15 mouse cellular contexts compared by ENCODE assay signal in genomic region chr17:79509281-79509680, GRCm38 (mm10).
DNase-seq lines count a peak whose midpoint lies in the region; ATAC-seq and TF ChIP-seq lines count a peak whose summit lies in the region.
"Had no signal": no experiment of that assay in that cellular context is flagged by ENCODE, and none has a peak within 500 bp of the region (broad histone marks: within the 10 kb centered on the region; RNA-seq: fewer than 3 reads in every experiment).

No protein-coding gene starts in this region.

- no peak overlapping the region for H3K9ac ChIP-seq in embryonic facial prominence, embryonic 15.5 days
- no peak overlapping the region for H3K9ac ChIP-seq in lung, postnatal 0 days (replicated peaks; ENCODE audit: low read depth)
- no peak overlapping the region for H3K9ac ChIP-seq in intestine, postnatal 0 days (ENCODE audit: low read depth, low read length)
- H3K9ac ChIP-seq: forebrain, embryonic 15.5 days; liver, embryonic 13.5 days had no signal

- TF ChIP-seq CTCF in lung, postnatal 0 days (IDR thresholded peaks at IDR 0.05) = no peak
- TF ChIP-seq CTCF in intestine, postnatal 0 days (IDR thresholded peaks at IDR 0.05; ENCODE audit: low read depth) = no peak

- intact Hi-C loops in heart, postnatal 14 days (cut with DNase I) = no loop called here
- intact Hi-C loops in left cerebral cortex, postnatal 14 days (cut with DNase I) = no loop called here

- TF ChIP-seq EP300 in lung, postnatal 0 days (IDR thresholded peaks at IDR 0.05) = no peak

- 30% methylated on average over 8 of the region's 8 CpGs for WGBS in embryonic facial prominence, embryonic 15.5 days
- WGBS in lung, postnatal 0 days = 47% methylated on average over 8 of the region's 8 CpGs
- 49% methylated on average over 8 of the region's 8 CpGs for WGBS in intestine, postnatal 0 days

- H3K36me3 ChIP-seq in embryonic facial prominence, embryonic 15.5 days = no peaks in the 10 kb centered on the region
- no peaks in the 10 kb centered on the region for H3K36me3 ChIP-seq in lung, postnatal 0 days (ENCODE audit: insufficient read depth, low read length)
- H3K36me3 ChIP-seq in intestine, postnatal 0 days (ENCODE audit: control insufficient read depth, insufficient read depth) = no peaks in the 10 kb centered on the region
- H3K36me3 ChIP-seq: forebrain, embryonic 15.5 days; liver, embryonic 13.5 days; midbrain, embryonic 10.5 days had no signal

- H3K4me1 ChIP-seq in embryonic facial prominence, embryonic 15.5 days = peaks cover 27% of the 10 kb centered on the region
- H3K4me1 ChIP-seq in lung, postnatal 0 days (ENCODE audit: insufficient read depth, low read depth, low read length) = no peaks in the 10 kb centered on the region
- H3K4me1 ChIP-seq in intestine, postnatal 0 days (replicated peaks; ENCODE audit: control insufficient read depth, insufficient read depth, low read length) = no peaks in the 10 kb centered on the region
- H3K4me1 ChIP-seq: liver, embryonic 13.5 days had no signal

- no peaks in the 10 kb centered on the region for H3K9me3 ChIP-seq in embryonic facial prominence, embryonic 15.5 days (replicated peaks)
- no peaks in the 10 kb centered on the region for H3K9me3 ChIP-seq in lung, postnatal 0 days (ENCODE audit: low read length)
- no peaks in the 10 kb centered on the region for H3K9me3 ChIP-seq in intestine, postnatal 0 days (ENCODE audit: control insufficient read depth)
- H3K9me3 ChIP-seq: forebrain, embryonic 15.5 days; liver, embryonic 13.5 days; midbrain, embryonic 10.5 days had no signal

- peak overlapping the region; percentile 55; the same call in 1 of the 2 replicates for H3K27ac ChIP-seq in embryonic facial prominence, embryonic 15.5 days (replicated peaks)
- H3K27ac ChIP-seq in lung, postnatal 0 days (ENCODE audit: low read length) = no peak overlapping the region
- H3K27ac ChIP-seq in intestine, postnatal 0 days (ENCODE audit: low read depth, low read length) = no peak overlapping the region
- H3K27ac ChIP-seq: forebrain, embryonic 15.5 days; layer of hippocampus, adult 2 months; liver, embryonic 13.5 days; midbrain, embryonic 10.5 days had no signal

- H3K27me3 ChIP-seq in embryonic facial prominence, embryonic 15.5 days = no peaks in the 10 kb centered on the region
- no peaks in the 10 kb centered on the region for H3K27me3 ChIP-seq in lung, postnatal 0 days (replicated peaks; ENCODE audit: insufficient read depth, low read length)
- H3K27me3 ChIP-seq in intestine, postnatal 0 days (replicated peaks; ENCODE audit: control insufficient read depth, insufficient read depth, low read length) = no peaks in the 10 kb centered on the region
- H3K27me3 ChIP-seq: forebrain, embryonic 15.5 days; liver, embryonic 13.5 days had no signal

- DNase-seq in heart, adult 18-20 months = peak; percentile 22 to 34
- DNase-seq in heart, adult 11 months = no peak
- peak; percentile 10 to 42 for DNase-seq in heart, postnatal 14 days
- peak; percentile 67 for DNase-seq in lung, postnatal 0 days (ENCODE audit: low spot score)
- no peak for DNase-seq in thymus, postnatal 0 days (ENCODE audit: low spot score)
- DNase-seq in left cerebral cortex, postnatal 14 days (ENCODE audit: low spot score in 2 of 2) = no peak
- DNase-seq: cerebellum, adult 9-10 months; liver, embryonic 13.5 days; thymus, postnatal 4 days had no signal

- H3K4me2 ChIP-seq in embryonic facial prominence, embryonic 15.5 days (replicated peaks) = no peak overlapping the region
- no peak overlapping the region for H3K4me2 ChIP-seq in lung, postnatal 0 days (replicated peaks; ENCODE audit: low read depth, low read length)
- H3K4me2 ChIP-seq in intestine, postnatal 0 days (replicated peaks; ENCODE audit: low read depth) = no peak overlapping the region
- H3K4me2 ChIP-seq: forebrain, embryonic 15.5 days; liver, embryonic 13.5 days had no signal

- H3K4me3 ChIP-seq in embryonic facial prominence, embryonic 15.5 days (replicated peaks) = no peak overlapping the region
- H3K4me3 ChIP-seq in lung, postnatal 0 days (ENCODE audit: low read depth, low read length) = no peak overlapping the region
- no peak overlapping the region for H3K4me3 ChIP-seq in intestine, postnatal 0 days (ENCODE audit: low read depth, low read length)
- H3K4me3 ChIP-seq: forebrain, embryonic 15.5 days; layer of hippocampus, adult 2 months; liver, embryonic 13.5 days; midbrain, embryonic 10.5 days; myocyte had no signal

- no peak for ATAC-seq in embryonic facial prominence, embryonic 15.5 days (ENCODE audit: insufficient number of reproducible peaks, low FRiP score, low TSS enrichment, low read depth)
- peak; percentile 46; the same call in 1 of the 2 replicates for ATAC-seq in lung, postnatal 0 days
- ATAC-seq in intestine, postnatal 0 days = no peak

Comparison
In these comparisons a context has a peak if more than half of its experiments do, and no peak if none do; other contexts are left out.
1. DNase-seq: peak in heart, adult 18-20 months (2 of 2), heart, postnatal 14 days (2 of 2) and lung, postnatal 0 days (single experiment); none in heart, adult 11 months (single experiment), thymus, postnatal 0 days (single experiment) and left cerebral cortex, postnatal 14 days (0 of 2).